Mouse (Mus musculus): Measurements from ENCODE around the gene Tbx1. TPM values are rescaled to one million over a fixed set of nuclear protein-coding genes. Genes with fewer than 3 reads are reported as not detected.

The Tbx1 gene
- polyA plus RNA-seq, 1 experiment, result not detected

- H3K9me3 ChIP-seq (ENCODE audit: control insufficient read depth, low read length), result peaks cover 3% of the 10 kb centered on the region
- peaks cover 76% of the 10 kb centered on the region for H3K27me3 ChIP-seq (ENCODE audit: control insufficient read depth)
- TF ChIP-seq GATA1 (IDR thresholded peaks at IDR 0.05; ENCODE audit: low read length), result no peak
- no peak for TF ChIP-seq TAL1 (IDR thresholded peaks at IDR 0.05; ENCODE audit: low read length)
- H3K36me3 ChIP-seq (ENCODE audit: control insufficient read depth), result no peaks in the 10 kb centered on the region
- peaks cover 18% of the 10 kb centered on the region for H3K4me1 ChIP-seq (ENCODE audit: control insufficient read depth)
- no peak overlapping the region for H3K4me3 ChIP-seq (replicated peaks)
Observed at GRCm38 (mm10) chr16:18630291-18630690, 39.8 kb upstream of the Tbx1 start.

GRCm38 (mm10) chr16:18629390-18630231 is 39.1 kb upstream of the Tbx1 start, which contains the start of gene Sept5:
Gene Sept5, minus strand, starts transcription at chr16:18629954.
- no peaks in the 10 kb centered on the region for H3K36me3 ChIP-seq (ENCODE audit: control insufficient read depth)
- H3K4me3 ChIP-seq (replicated peaks), result peak within 1 kb of the TSS; percentile 55
- H3K4me1 ChIP-seq (ENCODE audit: control insufficient read depth), result peaks cover 18% of the 10 kb centered on the region
- H3K9me3 ChIP-seq (ENCODE audit: control insufficient read depth, low read length), result peaks cover 5% of the 10 kb centered on the region
- peaks cover 83% of the 10 kb centered on the region for H3K27me3 ChIP-seq (ENCODE audit: control insufficient read depth)
- no peak for TF ChIP-seq GATA1 (IDR thresholded peaks at IDR 0.05; ENCODE audit: low read length)

- H3K9me3 ChIP-seq (ENCODE audit: control insufficient read depth, low read length), result peaks cover 5% of the 10 kb centered on the region
- peaks cover 90% of the 10 kb centered on the region for H3K27me3 ChIP-seq (ENCODE audit: control insufficient read depth)
- peak overlapping the region; percentile 55 for H3K4me3 ChIP-seq (replicated peaks)
- TF ChIP-seq GATA1 (IDR thresholded peaks at IDR 0.05; ENCODE audit: low read length) (no peak), TAL1 (IDR thresholded peaks at IDR 0.05; ENCODE audit: low read length) (no peak)
- H3K4me1 ChIP-seq (ENCODE audit: control insufficient read depth), result peaks cover 18% of the 10 kb centered on the region
- H3K36me3 ChIP-seq (ENCODE audit: control insufficient read depth), result no peaks in the 10 kb centered on the region
Observed at GRCm38 (mm10) chr16:18628948-18629340, 38.5 kb upstream of the Tbx1 start.

GRCm38 (mm10) chr16:18628206-18628947 is 37.9 kb upstream of the Tbx1 start:
- Histone ChIP-seq H3K27me3 (ENCODE audit: control insufficient read depth) (peaks cover 95% of the 10 kb centered on the region), H3K4me3 (replicated peaks) (no peak overlapping the region)

GRCm38 (mm10) chr16:18627163-18627562 is 36.7 kb upstream of the Tbx1 start:
- Histone ChIP-seq H3K27me3 (ENCODE audit: control insufficient read depth) (peaks cover 98% of the 10 kb centered on the region), H3K4me1 (ENCODE audit: control insufficient read depth) (peaks cover 18% of the 10 kb centered on the region), H3K36me3 (ENCODE audit: control insufficient read depth) (no peaks in the 10 kb centered on the region), H3K4me3 (replicated peaks) (no peak overlapping the region), H3K9me3 (ENCODE audit: control insufficient read depth, low read length) (peaks cover 5% of the 10 kb centered on the region; the same call in 1 of the 2 replicates)
- TF ChIP-seq TAL1 (IDR thresholded peaks at IDR 0.05; ENCODE audit: low read length) (no peak), GATA1 (IDR thresholded peaks at IDR 0.05; ENCODE audit: low read length) (no peak)

More at GRCm38 (mm10) chr16:18628206-18628947, 37.9 kb upstream of the Tbx1 start:
- Histone ChIP-seq H3K36me3 (ENCODE audit: control insufficient read depth) (no peaks in the 10 kb centered on the region), H3K9me3 (ENCODE audit: control insufficient read depth, low read length) (peaks cover 5% of the 10 kb centered on the region; the same call in 1 of the 2 replicates), H3K4me1 (ENCODE audit: control insufficient read depth) (peaks cover 18% of the 10 kb centered on the region)
- TF ChIP-seq GATA1 (IDR thresholded peaks at IDR 0.05; ENCODE audit: low read length) (no peak), TAL1 (IDR thresholded peaks at IDR 0.05; ENCODE audit: low read length) (no peak)

GRCm38 (mm10) chr16:18626376-18626878 is 36.0 kb upstream of the Tbx1 start, which contains the start of gene Gm49601:
Gene Gm49601, minus strand, starts transcription at chr16:18626427.
- H3K4me3 ChIP-seq (replicated peaks), result peak within 1 kb of the TSS; percentile 42
- peaks cover 100% of the 10 kb centered on the region for H3K27me3 ChIP-seq (ENCODE audit: control insufficient read depth)
- H3K36me3 ChIP-seq (ENCODE audit: control insufficient read depth), result no peaks in the 10 kb centered on the region
- peaks cover 18% of the 10 kb centered on the region for H3K4me1 ChIP-seq (ENCODE audit: control insufficient read depth)
- H3K9me3 ChIP-seq (ENCODE audit: control insufficient read depth, low read length), result peaks cover 5% of the 10 kb centered on the region; the same call in 1 of the 2 replicates
- TF ChIP-seq GATA1 (IDR thresholded peaks at IDR 0.05; ENCODE audit: low read length) (no peak), TAL1 (IDR thresholded peaks at IDR 0.05; ENCODE audit: low read length) (no peak)

GRCm38 (mm10) chr16:18625791-18626311 is 35.4 kb upstream of the Tbx1 start:
- Histone ChIP-seq H3K9me3 (ENCODE audit: control insufficient read depth, low read length) (peaks cover 9% of the 10 kb centered on the region; the same call in 1 of the 2 replicates), H3K4me3 (replicated peaks) (peak overlapping the region; percentile 42), H3K4me1 (ENCODE audit: control insufficient read depth) (peaks cover 21% of the 10 kb centered on the region), H3K36me3 (ENCODE audit: control insufficient read depth) (no peaks in the 10 kb centered on the region), H3K27me3 (ENCODE audit: control insufficient read depth) (peaks cover 100% of the 10 kb centered on the region)
- TF ChIP-seq GATA1 (IDR thresholded peaks at IDR 0.05; ENCODE audit: low read length) (no peak), TAL1 (IDR thresholded peaks at IDR 0.05; ENCODE audit: low read length) (no peak)

GRCm38 (mm10) chr16:18625097-18625496 is 34.6 kb upstream of the Tbx1 start:
- peaks cover 11% of the 10 kb centered on the region; the same call in 1 of the 2 replicates for H3K9me3 ChIP-seq (ENCODE audit: control insufficient read depth, low read length)
- no peak overlapping the region for H3K4me3 ChIP-seq (replicated peaks)
- no peak for TF ChIP-seq TAL1 (IDR thresholded peaks at IDR 0.05; ENCODE audit: low read length)
- TF ChIP-seq GATA1 (IDR thresholded peaks at IDR 0.05; ENCODE audit: low read length), result no peak
- no peaks in the 10 kb centered on the region for H3K36me3 ChIP-seq (ENCODE audit: control insufficient read depth)
- H3K4me1 ChIP-seq (ENCODE audit: control insufficient read depth), result peaks cover 23% of the 10 kb centered on the region
- H3K27me3 ChIP-seq (ENCODE audit: control insufficient read depth), result peaks cover 100% of the 10 kb centered on the region
